Mouse (Mus musculus) liver, embryonic 14 days (tissue): ENCODE measurements around the gene Krtap24-1. TPM values are rescaled to one million over a fixed set of nuclear protein-coding genes. Genes with fewer than 3 reads are reported as not detected.

ENCODE experiments used
- polyA plus RNA-seq: library from polyadenylated mRNA; depleted of rRNA; stranded (reverse); fragments of >200 nt; gene quantifications from 2 replicates; pipeline ENCODE4 v1.2.3, GENCODE M21; 2012; rRNA removed

Krtap24-1 gene
- not detected in 2 replicates for polyA plus RNA-seq

DNA sequence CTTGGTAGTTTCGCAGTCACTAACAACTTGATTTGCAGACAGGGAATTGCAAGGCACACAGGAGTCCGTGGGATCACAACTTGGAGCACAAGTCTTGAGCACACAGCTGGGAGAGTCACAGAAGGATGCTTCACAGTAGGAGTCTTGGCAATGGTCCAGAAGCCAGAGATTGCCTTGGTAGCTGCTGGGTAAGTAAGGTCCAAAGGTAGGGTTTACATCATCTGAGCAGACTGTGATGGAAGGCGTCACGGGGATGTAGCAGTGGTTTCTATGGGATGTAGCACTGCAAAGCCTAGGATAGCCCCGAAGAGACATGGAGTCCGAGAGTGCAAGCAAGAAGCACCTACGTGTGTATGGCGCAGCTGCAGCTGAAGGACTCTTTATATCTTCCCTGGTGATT lies at the start of gene Krtap24-1:
TSS of gene Krtap24-1 (minus strand) at position 358 of the 400 bp plus-strand sequence.

GRCm38 (mm10) chr16:88647358-88647846 lies 35.3 kb upstream of the Krtap24-1 start, which contains the start of gene Krtap26-1:
Gene Krtap26-1 (minus strand): TSS chr16:88647796.

DNA sequence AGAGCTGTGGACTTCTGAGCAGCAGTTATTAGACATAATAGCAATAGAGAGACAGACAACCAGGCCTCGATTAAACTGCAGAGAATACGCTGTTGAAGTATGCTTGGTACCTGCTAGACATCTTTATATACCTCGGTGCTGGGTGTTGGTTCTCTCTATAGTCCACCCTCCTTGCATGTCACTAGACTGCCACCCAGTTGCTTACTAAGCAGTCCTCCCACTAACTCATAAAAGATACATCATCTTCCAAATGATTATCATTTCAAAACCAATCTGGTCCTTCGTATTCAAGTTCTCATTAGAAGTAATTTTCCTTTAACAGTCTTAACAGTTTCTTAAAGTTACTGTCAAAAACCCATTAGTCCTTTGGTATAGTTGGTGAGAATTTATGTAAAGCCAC lies 15.5 kb upstream of the Krtap24-1 start, which contains the start of gene 2310079G19Rik:
TSS of gene 2310079G19Rik (minus strand) at position 101 of the 400 bp plus-strand sequence.

GRCm38 (mm10) chr16:88563045-88563913 lies 48.8 kb downstream of the Krtap24-1 start, which contains the start of gene Cldn8:
Gene Cldn8 (minus strand): TSS chr16:88563183.

Other genes starting within 250 kb of the Krtap24-1 start
- gene Cldn17, start 105.3 kb downstream of the Krtap24-1 start, polyA plus RNA-seq, result not detected in 2 replicates
- 0.01 TPM in 1 of 2 replicates, not detected in the other for gene Cldn8, start 49.1 kb downstream of the Krtap24-1 start, polyA plus RNA-seq
- gene 2310079G19Rik, start 15.4 kb upstream of the Krtap24-1 start, polyA plus RNA-seq, result not detected in 2 replicates
- gene Krtap26-1, start 35.5 kb upstream of the Krtap24-1 start, polyA plus RNA-seq, result not detected in 2 replicates
- gene Krtap27-1, start 59.4 kb upstream of the Krtap24-1 start, polyA plus RNA-seq, result not detected in 2 replicates
- gene 2310061N02Rik, start 95.7 kb upstream of the Krtap24-1 start, polyA plus RNA-seq, result not detected in 2 replicates
- gene Krtap13-1, start 116.6 kb upstream of the Krtap24-1 start, polyA plus RNA-seq, result not detected in 2 replicates
- not detected in 2 replicates for gene Krtap13, start 139.4 kb upstream of the Krtap24-1 start, polyA plus RNA-seq
- not detected in 2 replicates for gene 2310034C09Rik, start 146.6 kb upstream of the Krtap24-1 start, polyA plus RNA-seq
- gene 2310057N15Rik, start 161.9 kb upstream of the Krtap24-1 start, polyA plus RNA-seq, result not detected in 2 replicates
- gene Gm5965, start 165.6 kb upstream of the Krtap24-1 start, polyA plus RNA-seq, result not detected in 2 replicates
- gene Gm20741, start 199.9 kb upstream of the Krtap24-1 start, polyA plus RNA-seq, result not detected in 2 replicates
- not detected in 2 replicates for gene Krtap15, start 207.9 kb upstream of the Krtap24-1 start, polyA plus RNA-seq
- gene Krtap14, start 213.9 kb upstream of the Krtap24-1 start, polyA plus RNA-seq, result not detected in 2 replicates